Mouse (Mus musculus): ENCODE data around the gene Tsnaxip1. TPM values are rescaled to one million over a fixed set of nuclear protein-coding genes. Genes with fewer than 3 reads are reported as not detected.

Tsnaxip1 gene
- 0.19 TPM in 1 of 3 replicates, not detected in the others for total RNA-seq (2017)

DNA sequence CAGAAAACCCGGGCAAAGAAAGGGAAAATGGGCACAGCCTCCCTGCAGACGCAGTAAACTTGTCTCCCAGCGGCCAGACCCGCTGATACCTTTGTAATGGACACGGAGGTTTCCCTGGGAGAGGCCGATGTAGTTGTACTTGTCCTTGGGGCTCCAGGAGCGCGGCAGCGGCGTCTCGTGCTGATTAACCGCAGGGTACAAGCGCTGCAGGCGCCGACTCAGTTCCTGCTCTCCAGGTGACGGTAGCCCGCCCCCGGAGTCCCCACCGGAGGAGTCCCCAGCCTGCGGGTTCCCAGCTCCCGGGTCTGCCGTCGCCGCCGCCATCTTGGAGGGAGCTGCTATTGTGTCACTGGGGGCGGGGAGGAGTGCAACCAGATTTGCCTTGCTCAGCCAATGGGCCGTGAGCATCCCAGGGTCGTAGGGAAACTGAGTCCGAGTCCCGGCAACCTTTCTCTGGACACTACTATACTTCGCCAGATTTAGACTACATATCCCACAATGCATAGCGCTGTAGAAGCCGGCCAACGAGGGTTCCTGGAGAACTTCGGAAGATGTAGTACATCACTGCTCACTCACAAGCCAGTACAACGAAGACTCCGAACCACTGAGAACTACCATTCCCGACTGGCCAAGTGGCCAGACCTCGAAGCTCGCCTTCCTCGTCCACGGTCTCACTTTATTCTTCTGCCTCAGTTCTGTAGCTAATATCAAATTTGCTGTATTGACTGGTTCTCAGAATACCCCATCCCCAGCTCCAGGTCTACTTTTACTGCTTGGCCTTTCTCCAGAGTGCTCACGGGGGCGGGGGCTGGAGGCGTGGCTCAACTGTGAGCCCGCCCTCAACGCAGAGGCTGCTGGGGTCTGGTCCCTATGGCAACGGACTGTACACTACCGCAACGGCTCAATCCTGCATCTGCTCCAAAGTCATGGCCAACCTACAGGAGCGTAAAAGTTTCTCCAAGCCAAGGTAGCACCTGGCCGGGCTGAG, at the start of gene Tsnaxip1, which contains the start of gene Ranbp10:
Gene Tsnaxip1, plus strand, starts transcription at position 871 of the 988 bp plus-strand sequence.
Gene Ranbp10, minus strand, starts transcription at position 490 of the 988 bp plus-strand sequence.
- ATAC-seq (replicated peaks; ENCODE audit: insufficient number of reproducible peaks, low FRiP score, low TSS enrichment, poor library complexity, severe bottlenecking) = peak; percentile 96

DNA sequence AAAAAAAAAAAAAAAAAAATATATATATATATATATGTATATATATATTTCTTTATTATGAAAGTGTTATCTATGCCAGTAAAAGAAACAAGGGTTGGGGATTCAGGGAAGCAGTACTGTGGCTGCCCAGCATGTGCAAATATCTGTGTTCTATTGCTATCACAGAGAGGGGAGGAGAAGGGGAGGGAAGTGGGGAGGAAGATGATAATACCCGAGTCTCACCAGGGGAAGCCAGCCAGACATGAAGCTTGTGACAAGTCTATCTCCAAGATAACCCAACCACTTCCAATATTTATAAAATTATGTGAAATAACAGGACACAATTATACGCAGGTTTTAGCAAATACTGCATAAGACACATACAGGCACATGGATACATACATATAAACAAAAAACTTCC, 49.7 kb upstream of the Tsnaxip1 start:
- ATAC-seq (replicated peaks; ENCODE audit: insufficient number of reproducible peaks, low FRiP score, low TSS enrichment, poor library complexity, severe bottlenecking) = no peak

DNA sequence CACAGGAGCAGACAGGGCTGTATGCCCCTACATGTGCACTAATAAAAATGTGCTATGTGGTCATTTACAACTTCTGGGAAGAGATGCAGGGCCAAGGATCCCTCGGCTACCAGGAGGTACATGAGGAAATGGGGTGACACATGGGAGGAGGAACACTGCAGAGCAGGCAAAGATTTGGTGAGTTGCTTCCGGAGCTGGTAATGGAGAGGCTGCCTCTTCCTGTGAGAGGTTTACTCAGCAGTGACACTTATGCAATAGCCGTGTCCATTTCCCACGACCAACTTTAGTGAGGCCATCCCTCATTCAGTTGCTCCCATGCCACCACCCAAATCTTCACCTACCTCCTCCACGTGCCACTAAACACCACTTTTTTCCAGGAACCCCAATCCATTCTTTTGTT, 47.2 kb upstream of the Tsnaxip1 start:
- no peak for ATAC-seq (replicated peaks; ENCODE audit: insufficient number of reproducible peaks, low FRiP score, low TSS enrichment, poor library complexity, severe bottlenecking)

DNA sequence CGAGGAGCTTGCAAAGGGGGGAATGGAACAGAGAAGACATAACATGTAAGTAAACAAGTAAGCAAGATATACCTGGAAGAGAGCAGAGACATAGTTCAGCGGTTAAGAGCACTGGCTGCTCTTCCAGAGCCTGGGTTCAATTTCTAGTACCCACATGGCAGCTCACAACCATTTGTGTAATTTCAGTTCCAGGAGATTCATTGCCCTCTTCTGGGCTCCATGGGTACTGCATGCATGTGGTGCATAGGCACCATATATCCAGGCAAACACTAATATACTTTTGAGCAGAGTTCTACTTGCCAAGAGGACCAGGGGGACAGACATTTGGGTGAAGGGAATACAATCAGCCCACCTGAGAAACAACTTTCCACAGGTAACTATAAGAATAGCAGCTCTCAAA, 39.3 kb upstream of the Tsnaxip1 start:
- ATAC-seq (replicated peaks; ENCODE audit: insufficient number of reproducible peaks, low FRiP score, low TSS enrichment, poor library complexity, severe bottlenecking) = no peak

DNA sequence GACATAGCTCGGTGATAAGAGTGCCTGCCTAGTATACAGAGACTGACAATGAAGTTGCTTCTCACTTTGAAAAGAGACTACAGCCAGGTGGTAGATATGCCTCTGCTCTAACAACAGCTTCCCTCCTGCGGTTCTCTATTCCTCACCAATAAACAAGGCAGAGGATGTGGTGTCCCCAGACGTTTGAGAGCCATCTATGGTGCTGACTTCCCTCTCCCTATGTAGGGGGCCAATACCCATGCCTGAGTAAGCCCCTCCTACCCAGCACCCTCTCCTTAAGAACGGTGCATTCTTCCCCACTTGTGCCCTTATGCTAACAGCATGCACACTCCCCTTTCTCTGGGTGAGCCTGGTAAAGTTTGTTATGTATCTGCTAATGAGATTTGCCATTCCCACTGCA, 38.6 kb upstream of the Tsnaxip1 start:
- ATAC-seq (replicated peaks; ENCODE audit: insufficient number of reproducible peaks, low FRiP score, low TSS enrichment, poor library complexity, severe bottlenecking) = no peak

DNA sequence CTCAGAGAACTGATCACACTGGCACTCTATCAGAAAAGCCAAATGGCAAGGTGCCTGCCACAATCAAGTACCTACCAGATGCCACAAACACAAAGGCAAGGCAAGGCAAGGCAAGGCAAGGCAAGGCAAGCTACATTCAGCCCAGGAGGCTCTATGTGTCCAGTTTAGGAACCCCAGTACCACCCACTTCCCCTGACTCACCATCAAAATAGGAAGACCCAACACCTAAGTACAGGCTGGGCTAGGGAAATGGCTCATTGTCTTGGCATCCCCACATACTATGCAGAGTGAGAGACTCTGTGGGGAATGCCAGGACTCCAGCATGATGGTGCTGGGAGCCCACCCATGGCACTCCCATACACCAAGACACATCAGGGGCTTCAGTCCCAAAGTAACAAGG, 37.9 kb upstream of the Tsnaxip1 start:
- ATAC-seq (replicated peaks; ENCODE audit: insufficient number of reproducible peaks, low FRiP score, low TSS enrichment, poor library complexity, severe bottlenecking) = no peak

DNA sequence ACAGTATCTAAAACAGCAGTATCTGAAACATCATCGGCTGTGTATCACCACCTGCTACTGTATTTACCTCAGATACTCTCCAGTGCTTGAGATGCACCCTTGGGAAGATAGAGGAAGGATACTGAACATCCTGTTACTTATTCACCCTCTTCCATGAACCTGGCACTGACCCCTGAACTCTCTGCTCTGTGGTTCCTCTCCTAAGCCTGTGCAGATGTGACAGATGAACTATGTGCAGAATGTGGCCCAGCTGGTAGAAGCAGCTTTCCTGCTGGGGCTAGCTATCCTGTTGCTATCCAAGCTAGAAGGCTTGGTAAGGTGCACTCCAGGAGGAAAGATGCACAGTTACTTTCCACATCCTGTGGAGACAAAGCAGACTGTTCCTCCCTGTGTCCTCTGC, 34.2 kb upstream of the Tsnaxip1 start:
- ATAC-seq (replicated peaks; ENCODE audit: insufficient number of reproducible peaks, low FRiP score, low TSS enrichment, poor library complexity, severe bottlenecking) = no peak

DNA sequence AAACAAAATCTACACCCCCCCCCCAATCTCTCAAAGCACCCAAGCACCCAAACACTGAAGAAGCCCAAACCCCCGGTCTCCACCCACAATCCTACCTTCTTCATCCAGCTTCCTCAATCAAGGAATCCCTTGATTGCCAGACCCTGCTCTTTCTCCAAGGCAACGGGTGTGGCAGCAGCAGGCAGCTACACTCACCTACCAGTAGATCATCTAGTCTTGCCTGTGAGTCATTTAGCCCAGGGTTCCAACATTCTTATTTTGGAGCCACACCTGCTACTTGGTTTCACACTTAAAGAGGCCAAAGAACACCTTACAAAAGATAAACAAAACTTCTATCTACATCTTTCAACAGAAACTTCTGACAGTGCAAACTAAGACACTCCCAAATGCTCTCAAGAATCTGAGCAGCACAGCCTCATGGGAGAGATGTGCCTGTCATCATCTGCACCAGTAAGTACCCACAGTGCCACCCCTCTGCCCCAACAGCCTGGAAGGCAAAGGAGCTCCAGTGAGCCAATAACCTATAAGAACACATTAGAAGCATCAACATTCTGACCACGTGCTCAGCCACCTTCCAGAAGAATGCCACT, 33.4 kb upstream of the Tsnaxip1 start:
- no peak for ATAC-seq (replicated peaks; ENCODE audit: insufficient number of reproducible peaks, low FRiP score, low TSS enrichment, poor library complexity, severe bottlenecking)

DNA sequence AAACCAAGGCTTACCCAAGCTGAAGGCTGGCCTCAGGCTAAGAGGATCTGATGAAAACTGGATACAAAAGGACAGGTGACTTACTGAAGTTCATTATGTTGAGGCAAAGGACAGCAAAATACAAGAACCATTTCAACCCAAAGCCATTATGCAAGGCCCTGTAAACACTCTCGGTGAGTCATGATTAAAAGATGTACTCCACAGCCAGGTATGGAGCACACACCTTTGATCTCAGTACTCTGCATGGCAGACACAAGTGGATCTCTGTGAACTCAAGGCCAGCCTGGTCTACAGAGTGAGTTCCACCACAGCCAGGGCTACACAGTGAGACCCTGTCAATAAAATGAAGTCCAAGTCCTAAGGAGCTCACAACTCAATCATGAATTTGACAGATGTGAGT, 31.7 kb upstream of the Tsnaxip1 start:
- ATAC-seq (replicated peaks; ENCODE audit: insufficient number of reproducible peaks, low FRiP score, low TSS enrichment, poor library complexity, severe bottlenecking) = no peak

DNA sequence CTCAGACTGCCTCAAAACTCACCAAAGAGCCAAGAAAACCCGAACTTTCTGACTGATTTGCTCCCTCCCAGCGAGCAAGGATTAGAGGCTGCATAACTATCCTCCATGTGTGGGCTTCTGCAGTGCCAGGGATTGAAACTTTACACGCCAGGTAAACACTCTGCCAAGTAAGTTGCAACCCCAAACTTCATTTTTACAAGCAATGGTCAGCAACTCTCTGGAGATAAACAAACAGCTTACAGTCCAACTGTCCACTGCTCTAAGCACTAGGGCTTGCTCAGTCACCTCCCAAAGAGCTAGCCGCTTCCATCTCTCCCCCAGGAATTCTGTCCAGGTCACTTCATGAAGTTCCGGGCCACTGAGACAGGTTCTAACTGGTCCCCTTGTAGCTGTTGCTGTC, 29.1 kb upstream of the Tsnaxip1 start:
- no peak for ATAC-seq (replicated peaks; ENCODE audit: insufficient number of reproducible peaks, low FRiP score, low TSS enrichment, poor library complexity, severe bottlenecking)

DNA sequence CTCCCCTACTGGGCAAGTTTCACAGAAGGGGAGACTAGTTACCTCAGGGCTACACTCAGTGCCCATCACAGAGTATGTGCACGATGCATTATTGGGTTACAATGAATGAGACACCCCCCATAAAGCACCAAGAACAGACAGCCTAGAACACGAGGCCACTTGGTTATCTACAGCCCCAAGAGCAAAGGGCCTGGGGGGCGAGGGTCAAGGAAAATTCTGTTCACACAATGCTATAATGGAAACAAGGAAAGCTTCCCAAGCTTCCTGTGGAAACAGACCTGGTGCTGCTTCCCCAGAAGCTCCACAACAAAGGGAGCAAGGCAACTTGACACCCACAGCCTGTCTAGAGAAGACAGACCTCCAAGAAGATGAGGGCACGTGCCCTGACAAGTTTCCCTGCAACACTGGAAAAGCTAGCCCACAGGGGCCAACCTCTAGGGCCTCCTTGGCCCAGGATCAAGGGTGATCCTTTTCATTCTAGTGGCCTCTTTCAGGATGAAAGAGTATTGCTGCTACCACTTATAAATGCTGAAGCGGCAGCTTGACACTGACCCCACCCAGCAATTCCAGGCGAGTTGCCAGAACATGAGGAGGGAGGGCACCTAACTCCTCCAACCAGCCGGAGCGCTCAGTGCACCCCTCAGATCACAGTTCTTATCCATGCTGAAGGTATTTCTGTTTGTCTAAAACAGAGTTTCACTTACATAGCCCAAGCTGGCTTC, 28.3 kb upstream of the Tsnaxip1 start:
- ATAC-seq (replicated peaks; ENCODE audit: insufficient number of reproducible peaks, low FRiP score, low TSS enrichment, poor library complexity, severe bottlenecking) = no peak

DNA sequence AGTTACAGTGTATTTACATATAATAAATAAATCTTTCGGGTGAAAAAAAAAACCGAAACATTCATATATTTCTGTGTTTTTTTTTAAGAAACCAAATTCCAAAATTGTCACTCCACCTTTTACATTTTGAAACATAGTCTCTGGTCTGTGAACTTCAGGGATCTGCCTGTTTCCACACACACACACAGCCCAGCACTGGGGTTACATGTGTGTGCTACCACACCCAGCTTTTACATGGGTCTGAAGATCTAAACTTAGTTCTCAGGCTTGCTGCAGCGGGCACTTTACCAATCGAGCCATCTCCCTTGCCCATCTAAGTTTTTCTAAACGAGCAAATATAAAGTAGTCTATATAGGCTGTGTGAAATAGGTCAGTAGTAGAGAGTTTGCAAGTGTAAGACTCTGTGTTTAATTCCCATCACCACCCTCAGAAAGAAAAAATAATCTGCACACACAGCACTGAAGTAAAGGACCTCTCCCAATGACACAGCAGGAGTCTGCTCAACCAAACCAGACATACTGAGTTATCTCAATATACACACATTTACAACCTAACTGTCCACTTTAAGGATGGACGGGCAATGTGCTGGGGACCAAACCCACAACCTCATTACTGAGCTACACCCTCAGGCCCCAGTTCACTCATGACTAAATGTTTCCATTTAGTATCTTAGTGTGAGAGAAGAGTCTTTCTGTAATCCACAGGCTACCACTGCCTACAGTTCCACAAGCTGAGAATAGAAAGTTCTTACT, 26.2 kb upstream of the Tsnaxip1 start:
- no peak for ATAC-seq (replicated peaks; ENCODE audit: insufficient number of reproducible peaks, low FRiP score, low TSS enrichment, poor library complexity, severe bottlenecking)

DNA sequence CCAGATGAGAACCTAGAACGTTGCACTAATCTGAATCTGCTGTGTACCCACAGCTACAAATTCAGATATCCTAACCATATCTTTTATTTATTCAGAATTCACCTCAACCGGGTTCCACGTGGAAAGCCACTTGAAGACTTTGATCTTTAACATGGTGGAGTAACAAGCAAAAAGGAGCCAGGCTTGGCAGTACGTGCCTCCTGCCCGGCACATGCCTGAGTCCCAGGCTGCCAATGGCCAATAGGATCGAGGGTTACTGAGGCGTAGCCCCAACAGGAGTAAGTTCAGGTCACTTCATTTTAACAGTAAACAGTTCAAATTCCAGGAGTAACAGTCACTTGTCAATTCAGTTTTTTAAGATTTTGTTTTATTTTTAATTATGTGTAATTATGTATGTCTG, 22.7 kb upstream of the Tsnaxip1 start:
- no peak for ATAC-seq (replicated peaks; ENCODE audit: insufficient number of reproducible peaks, low FRiP score, low TSS enrichment, poor library complexity, severe bottlenecking)

DNA sequence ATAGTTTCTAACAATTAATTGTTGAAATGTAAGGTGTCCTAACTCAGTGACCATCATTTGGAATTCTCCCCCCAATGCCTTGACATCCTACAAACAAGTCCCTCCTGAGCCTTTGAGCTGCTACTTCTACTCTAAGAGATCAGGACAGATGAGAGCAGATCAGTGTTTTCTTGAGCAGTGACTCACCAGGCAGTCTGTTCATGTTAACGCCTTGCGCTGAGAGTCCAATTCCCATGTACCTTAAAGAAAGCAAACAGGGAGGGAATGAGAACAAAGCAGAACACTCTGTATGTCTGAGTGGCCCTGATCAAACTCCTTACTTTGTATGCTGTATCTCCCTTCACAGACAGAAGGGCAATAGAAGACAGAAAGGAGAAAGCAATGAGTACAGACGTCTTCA, 22.2 kb upstream of the Tsnaxip1 start:
- ATAC-seq (replicated peaks; ENCODE audit: insufficient number of reproducible peaks, low FRiP score, low TSS enrichment, poor library complexity, severe bottlenecking) = no peak

DNA sequence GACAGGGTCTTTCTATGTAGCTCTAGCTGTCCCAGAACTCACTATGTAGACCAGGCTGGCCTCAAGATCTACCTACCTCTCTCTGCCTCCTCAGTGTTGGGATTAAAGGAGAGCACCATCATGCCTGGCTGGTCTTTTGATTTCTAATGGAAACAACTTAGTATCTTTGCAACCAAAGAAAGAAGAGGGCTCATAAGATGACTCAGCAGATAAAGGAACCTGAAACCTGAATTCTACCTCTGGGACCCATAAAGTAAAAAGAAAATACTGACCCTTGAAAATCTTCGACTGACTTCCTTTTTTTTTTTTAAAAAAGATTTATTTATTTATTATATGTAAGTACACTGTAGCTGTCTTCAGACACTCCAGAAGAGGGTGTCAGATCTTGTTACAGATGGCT, 21.6 kb upstream of the Tsnaxip1 start:
- ATAC-seq (replicated peaks; ENCODE audit: insufficient number of reproducible peaks, low FRiP score, low TSS enrichment, poor library complexity, severe bottlenecking) = no peak

DNA sequence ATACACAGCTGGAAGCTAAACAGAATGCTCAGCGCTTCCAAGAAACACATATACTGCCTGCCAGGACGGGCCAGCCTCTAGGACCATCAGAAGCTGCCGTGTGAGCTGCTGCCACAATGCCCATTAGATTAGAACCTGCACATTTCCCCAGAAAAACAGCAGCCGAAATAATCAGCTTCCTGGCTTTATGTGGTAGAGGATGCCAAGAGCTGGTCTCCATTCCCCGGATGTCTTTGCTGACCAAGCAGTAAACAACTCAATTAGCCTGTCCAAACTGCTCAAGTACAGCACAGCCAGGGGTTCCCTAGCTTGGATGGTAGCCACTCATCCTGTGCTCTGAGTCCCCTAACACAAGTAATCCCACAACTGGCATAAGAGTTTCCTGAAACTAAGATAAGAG, 19.8 kb upstream of the Tsnaxip1 start:
- ATAC-seq (replicated peaks; ENCODE audit: insufficient number of reproducible peaks, low FRiP score, low TSS enrichment, poor library complexity, severe bottlenecking) = no peak

DNA sequence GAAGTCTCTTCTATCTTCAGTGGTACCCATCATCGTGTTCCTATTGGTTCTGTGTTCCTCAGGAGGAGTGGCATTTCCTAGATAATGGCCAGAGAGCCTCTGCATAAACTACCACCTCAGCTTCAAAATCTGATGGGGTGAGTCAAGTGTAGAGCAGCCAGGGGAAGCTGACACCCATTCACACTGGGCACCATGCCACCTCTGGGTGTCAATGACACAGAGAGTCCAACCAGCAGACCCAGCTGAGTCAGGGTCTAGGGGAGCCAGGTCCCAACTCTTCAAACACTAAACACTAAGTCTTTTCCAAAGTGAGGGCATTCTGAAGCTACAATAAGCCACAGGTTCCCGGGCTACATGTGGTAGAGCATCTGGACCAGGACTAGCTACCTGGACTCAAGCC, 19.1 kb upstream of the Tsnaxip1 start:
- ATAC-seq (replicated peaks; ENCODE audit: insufficient number of reproducible peaks, low FRiP score, low TSS enrichment, poor library complexity, severe bottlenecking) = no peak

DNA sequence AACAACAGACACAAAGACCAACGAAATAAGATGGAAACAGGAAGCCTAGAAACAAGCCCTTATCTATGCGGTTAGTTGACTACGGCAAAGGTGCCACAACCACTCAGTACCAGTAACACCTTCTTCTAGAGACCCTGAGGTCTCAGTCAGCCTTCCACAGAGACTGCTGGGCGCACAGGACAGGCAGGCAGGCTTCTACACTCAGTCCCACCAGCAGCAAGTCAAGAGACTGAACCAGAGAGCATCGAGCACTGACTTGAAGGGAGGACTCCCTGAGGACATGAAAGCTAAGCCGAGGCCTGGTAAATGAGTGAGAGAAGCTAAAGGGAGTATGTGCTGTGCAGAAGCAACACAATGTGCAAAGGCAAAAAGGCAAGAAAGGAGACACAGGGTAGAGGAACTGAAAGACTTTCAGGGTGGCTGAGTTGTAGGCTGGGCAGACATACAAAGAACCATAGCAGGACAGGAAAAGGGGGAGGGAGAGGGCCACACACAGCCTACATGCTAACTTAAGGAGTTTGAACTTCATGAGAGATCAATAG, 17.2 kb upstream of the Tsnaxip1 start:
- ATAC-seq (replicated peaks; ENCODE audit: insufficient number of reproducible peaks, low FRiP score, low TSS enrichment, poor library complexity, severe bottlenecking) = peak; percentile 45; the same call in 1 of the 2 replicates
